Mouse (Mus musculus): Measurements from ENCODE around the gene Vegfa. TPM values are rescaled to one million over a fixed set of nuclear protein-coding genes. Genes with fewer than 3 reads are reported as not detected.

Gene Vegfa
- total and polyA plus RNA-seq, 3 experiments, result 15.3 to 50.0 (median 17.2) TPM

DNA sequence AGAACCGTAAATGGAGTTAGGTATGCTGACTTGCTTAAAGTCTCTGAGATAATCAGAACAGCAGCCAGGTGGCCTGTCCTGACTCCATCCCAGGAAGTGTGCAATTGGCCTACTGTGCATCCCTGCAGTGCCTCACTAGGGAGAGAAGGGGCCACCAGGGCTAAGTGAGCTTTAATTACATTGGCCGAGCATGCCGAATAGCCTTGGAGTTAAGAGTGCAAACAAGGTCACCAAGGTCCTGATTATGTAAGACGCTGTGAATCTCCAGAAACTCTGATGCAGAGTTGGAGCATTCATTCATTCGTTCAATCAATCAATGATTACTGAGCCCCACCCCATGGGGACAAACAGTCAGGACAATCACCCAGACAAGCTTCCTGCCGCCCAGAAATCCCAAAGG, 33.8 kb downstream of the Vegfa start:
- Histone ChIP-seq H3K4me3 (replicated peaks in 1 of 3; ENCODE audit: low read depth in 2 of 3, low read length in 2 of 3, poor library complexity in 1 of 3) (no peak overlapping the region), H3K4me1 (ENCODE audit: control insufficient read depth in 1 of 2, insufficient read depth in 2 of 2) (no peaks in the 10 kb centered on the region), H3K36me3 (replicated peaks in 1 of 2; ENCODE audit: control insufficient read depth in 1 of 2, insufficient read depth in 1 of 2, low read length in 1 of 2) (no peaks in the 10 kb centered on the region), H3K27me3 (replicated peaks) (peaks cover 83% of the 10 kb centered on the region), H3K27ac (ENCODE audit: insufficient read depth, low read depth) (no peak overlapping the region), H3K4me2 (ENCODE audit: insufficient read depth, low read depth, poor library complexity, severe bottlenecking) (no peak overlapping the region), H3K9ac (ENCODE audit: insufficient read depth, low read depth) (no peak overlapping the region), H3K9me3 (replicated peaks; ENCODE audit: low read length) (no peaks in the 10 kb centered on the region), H3K79me2 (replicated peaks; ENCODE audit: control insufficient read depth, extremely low read depth, insufficient read depth, poor library complexity, severe bottlenecking) (no peaks in the 10 kb centered on the region)
- in situ Hi-C loops (cut with MboI; ENCODE audit: low pct_ligation_motif_present, low pct_unique_long_range_greater_than_20kb, low sequenced_read_pairs) (no loop called here), dilution Hi-C loops (cut with MboI; ENCODE audit: extremely low pct_ligation_motif_present, extremely low pct_unique_long_range_greater_than_20kb, low sequenced_read_pairs) (no loop called here)
- TF ChIP-seq USF2 (conservative IDR thresholded peaks at IDR 0.05; ENCODE audit: low read depth, low read length) (no peak), IRF4 (IDR thresholded peaks at IDR 0.05; ENCODE audit: low read depth, low read length) (no peak), MAFK (IDR thresholded peaks at IDR 0.05; ENCODE audit: insufficient replicate concordance, low read length) (no peak), E2F4 (IDR thresholded peaks at IDR 0.05; ENCODE audit: insufficient replicate concordance, low read depth, low read length) (no peak), MAX (IDR thresholded peaks at IDR 0.05; ENCODE audit: low read length) (no peak), ZC3H11A (IDR thresholded peaks at IDR 0.05; ENCODE audit: low read depth, low read length) (no peak), NRF1 (IDR thresholded peaks at IDR 0.05; ENCODE audit: low read depth, low read length) (no peak), ELF1 (IDR thresholded peaks at IDR 0.05; ENCODE audit: low read depth, low read length) (no peak), ZNF384 (IDR thresholded peaks at IDR 0.05; ENCODE audit: low read depth, low read length) (no peak), MAZ (IDR thresholded peaks at IDR 0.05; ENCODE audit: low read depth, low read length) (no peak), EP300 (IDR thresholded peaks at IDR 0.05; ENCODE audit: low read length) (no peak), RAD21 (IDR thresholded peaks at IDR 0.05; ENCODE audit: low read depth, low read length) (no peak), MEF2A (IDR thresholded peaks at IDR 0.05; ENCODE audit: borderline replicate concordance, low read depth, low read length) (no peak), MYC (IDR thresholded peaks at IDR 0.05; ENCODE audit: low read depth, low read length) (no peak), CHD1 (IDR thresholded peaks at IDR 0.05; ENCODE audit: low read depth, low read length) (no peak)
- no peak for DNase-seq (ENCODE audit: extremely low read depth)

DNA sequence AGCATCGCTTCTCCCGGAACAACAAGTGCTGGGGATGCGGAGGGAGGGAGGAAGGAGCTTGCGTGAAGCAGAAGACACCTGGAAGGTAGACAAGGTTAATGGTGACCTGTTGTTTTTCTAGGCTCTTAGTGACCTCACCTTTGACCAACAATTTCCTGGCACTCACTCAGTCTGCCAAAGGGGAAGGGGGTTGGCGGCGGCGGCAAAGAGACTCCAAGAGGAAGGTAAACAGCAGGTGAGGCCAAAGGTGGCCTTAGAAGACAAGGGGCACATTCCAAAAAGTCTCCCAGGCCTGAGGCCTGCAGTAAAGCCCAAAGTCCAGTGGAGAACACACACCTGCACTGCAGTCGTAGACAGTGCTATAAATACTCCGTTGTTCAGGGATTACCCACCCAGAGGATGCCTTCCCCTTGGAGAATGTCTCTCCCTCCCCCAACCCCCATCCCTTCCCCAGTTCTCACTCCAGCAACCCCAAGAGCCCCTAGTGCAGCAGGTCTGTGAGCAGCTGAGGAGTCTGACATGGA, 35.2 kb downstream of the Vegfa start:
- H3K79me2 ChIP-seq (replicated peaks; ENCODE audit: control insufficient read depth, extremely low read depth, insufficient read depth, poor library complexity, severe bottlenecking), result no peaks in the 10 kb centered on the region
- no peaks in the 10 kb centered on the region; a peak in 1 of 4 replicates for H3K4me1 ChIP-seq (ENCODE audit: control insufficient read depth in 1 of 2, insufficient read depth in 2 of 2)
- H3K9me3 ChIP-seq (replicated peaks; ENCODE audit: low read length), result no peaks in the 10 kb centered on the region
- DNase-seq (ENCODE audit: extremely low read depth), result no peak
- no peak overlapping the region for H3K4me2 ChIP-seq (ENCODE audit: insufficient read depth, low read depth, poor library complexity, severe bottlenecking)
- dilution Hi-C loops (cut with MboI; ENCODE audit: extremely low pct_ligation_motif_present, extremely low pct_unique_long_range_greater_than_20kb, low sequenced_read_pairs), result no loop called here
- in situ Hi-C loops (cut with MboI; ENCODE audit: low pct_ligation_motif_present, low pct_unique_long_range_greater_than_20kb, low sequenced_read_pairs), result no loop called here
- H3K4me3 ChIP-seq (replicated peaks in 1 of 3; ENCODE audit: low read depth in 2 of 3, low read length in 2 of 3, poor library complexity in 1 of 3), result no peak overlapping the region
- H3K9ac ChIP-seq (ENCODE audit: insufficient read depth, low read depth), result no peak overlapping the region
- no peak overlapping the region for H3K27ac ChIP-seq (ENCODE audit: insufficient read depth, low read depth)
- peaks cover 80% of the 10 kb centered on the region for H3K27me3 ChIP-seq (replicated peaks)
- H3K36me3 ChIP-seq (replicated peaks in 1 of 2; ENCODE audit: control insufficient read depth in 1 of 2, insufficient read depth in 1 of 2, low read length in 1 of 2), result no peaks in the 10 kb centered on the region
- TF ChIP-seq ZNF384 (IDR thresholded peaks at IDR 0.05; ENCODE audit: low read depth, low read length), result no peak
- TF ChIP-seq MYC (IDR thresholded peaks at IDR 0.05; ENCODE audit: low read depth, low read length), result no peak
- TF ChIP-seq ZC3H11A (IDR thresholded peaks at IDR 0.05; ENCODE audit: low read depth, low read length), result no peak
- no peak for TF ChIP-seq EP300 (IDR thresholded peaks at IDR 0.05; ENCODE audit: low read length)
- TF ChIP-seq MAX (IDR thresholded peaks at IDR 0.05; ENCODE audit: low read length), result no peak
- TF ChIP-seq GABPA (IDR thresholded peaks at IDR 0.05; ENCODE audit: insufficient replicate concordance, low read depth, low read length), result no peak
- no peak for TF ChIP-seq ZKSCAN1 (IDR thresholded peaks at IDR 0.05; ENCODE audit: borderline replicate concordance, low read depth, low read length)
- no peak for TF ChIP-seq KAT2A (IDR thresholded peaks at IDR 0.05; ENCODE audit: insufficient replicate concordance, low read length)
- no peak for TF ChIP-seq IRF4 (IDR thresholded peaks at IDR 0.05; ENCODE audit: low read depth, low read length)
- TF ChIP-seq NELFE (IDR thresholded peaks at IDR 0.05; ENCODE audit: low read depth, low read length), result no peak
- TF ChIP-seq PAX5 (IDR thresholded peaks at IDR 0.05; ENCODE audit: low read length), result no peak
- no peak for TF ChIP-seq HCFC1 (IDR thresholded peaks at IDR 0.05; ENCODE audit: low read depth, low read length)
- TF ChIP-seq SMC3 (IDR thresholded peaks at IDR 0.05; ENCODE audit: low read depth, low read length), result no peak
- TF ChIP-seq JUND (conservative IDR thresholded peaks at IDR 0.05; ENCODE audit: low read depth, low read length), result no peak
- no peak for TF ChIP-seq TCF12 (IDR thresholded peaks at IDR 0.05; ENCODE audit: low read depth, low read length)
- no peak for TF ChIP-seq NRF1 (IDR thresholded peaks at IDR 0.05; ENCODE audit: low read depth, low read length)
